Mouse (Mus musculus) MEL (cell line): ENCODE results near the gene Prkcb. TPM values are rescaled to one million over a fixed set of nuclear protein-coding genes. Genes with fewer than 3 reads are reported as not detected.

ENCODE experiments used
- DNase-seq: peaks from one replicate; pipeline ENCODE4 v3.0.0; 2011; ENCODE audit warnings: low read depth, low spot score
- H3K27ac ChIP-seq: 2 replicates; pipeline ENCODE4 v1.5.1; 2012; ENCODE audit warnings: low read depth, mild to moderate bottlenecking, control low read depth, low read length, moderate library complexity; ENCODE audit not compliant: control insufficient read depth
- H3K27me3 ChIP-seq, 2 experiments: fragments of 150-350 bp in 1 of 2; sonication (generic) in 1 of 2; 2 replicates each; pipeline ENCODE4 v1.6.1; 2012; ENCODE audit warnings: low read length in 2 of 2, mild to moderate bottlenecking in 2 of 2, improper control_type of control experiment in 1 of 2, moderate library complexity in 1 of 2; ENCODE audit not compliant: insufficient read depth in 2 of 2, control insufficient read depth in 1 of 2
- H3K36me3 ChIP-seq, 2 experiments: 2 replicates each; pipeline ENCODE4 v1.6.1; 2012 to 2014; ENCODE audit warnings: low read length in 2 of 2, improper control_type of control experiment in 1 of 2, inconsistent platforms in 1 of 2, mild to moderate bottlenecking in 1 of 2; ENCODE audit not compliant: insufficient read depth in 2 of 2, control insufficient read depth in 1 of 2
- H3K4me1 ChIP-seq, 2 experiments: fragments of 150-350 bp in 1 of 2; sonication (generic) in 1 of 2; 2 replicates each; pipeline ENCODE4 v1.6.1; 2012; ENCODE audit warnings: low read length in 2 of 2, improper control_type of control experiment in 1 of 2, mild to moderate bottlenecking in 1 of 2; ENCODE audit not compliant: insufficient read depth in 2 of 2, control insufficient read depth in 1 of 2
- H3K4me3 ChIP-seq, 2 experiments: fragments of 150-350 bp in 1 of 2; sonication (generic) in 1 of 2; 2 replicates each; pipeline ENCODE4 v1.5.1; 2012; ENCODE audit warnings: low read depth in 2 of 2, low read length in 2 of 2, mild to moderate bottlenecking in 2 of 2, moderate library complexity in 2 of 2, control low read depth in 1 of 2, improper control_type of control experiment in 1 of 2; ENCODE audit not compliant: control insufficient read depth in 1 of 2, insufficient read depth in 1 of 2
- H3K79me2 ChIP-seq: 2 replicates; pipeline ENCODE4 v1.6.1; 2012; ENCODE audit warnings: mild to moderate bottlenecking, low read length, moderate library complexity; ENCODE audit not compliant: control insufficient read depth, poor library complexity, insufficient read depth
- H3K9ac ChIP-seq: 2 replicates; pipeline ENCODE4 v1.6.1; 2012; ENCODE audit warnings: low read depth, mild to moderate bottlenecking, control low read depth, low read length, moderate library complexity; ENCODE audit not compliant: control insufficient read depth, poor library complexity, severe bottlenecking
- H3K9me3 ChIP-seq: fragments of 150-350 bp; sonication (generic); replicated peaks from 2 replicates; pipeline ENCODE4 v1.6.1; 2012; ENCODE audit warnings: mild to moderate bottlenecking, low read length, improper control_type of control experiment, moderate library complexity; ENCODE audit not compliant: insufficient read depth
- BHLHE40 ChIP-seq: IDR thresholded peaks from 2 replicates; pipeline ENCODE4 v1.6.1; 2012; ENCODE audit warnings: low read depth, mild to moderate bottlenecking, inconsistent platforms, low read length, improper control_type of control experiment, borderline replicate concordance
- CTCF ChIP-seq, 3 experiments: IDR thresholded peaks in 2 of 3; conservative IDR thresholded peaks in 1 of 3; 2 replicates each; pipeline ENCODE4 v1.5.1; 2011 to 2012; ENCODE audit warnings: low read length in 3 of 3, low read depth in 2 of 3, mild to moderate bottlenecking in 2 of 3, improper control_type of control experiment in 1 of 3, inconsistent platforms in 1 of 3, mixed read lengths in 1 of 3, moderate library complexity in 1 of 3; ENCODE audit not compliant: control insufficient read depth in 1 of 3, insufficient read depth in 1 of 3, poor library complexity in 1 of 3, severe bottlenecking in 1 of 3
- E2F4 ChIP-seq: IDR thresholded peaks from 2 replicates; pipeline ENCODE4 v1.6.1; 2011; ENCODE audit warnings: low read depth, low read length, improper control_type of control experiment, borderline replicate concordance
- ELF1 ChIP-seq: IDR thresholded peaks from 2 replicates; pipeline ENCODE4 v1.6.1; 2014; ENCODE audit warnings: low read depth, mild to moderate bottlenecking, inconsistent platforms, low read length, improper control_type of control experiment, moderate library complexity
- EP300 ChIP-seq, 2 experiments: IDR thresholded peaks; 2 replicates each; pipeline ENCODE4 v1.6.1; 2011; ENCODE audit warnings: improper control_type of control experiment in 2 of 2, low read length in 2 of 2, low read depth in 1 of 2, mild to moderate bottlenecking in 1 of 2
- ETS1 ChIP-seq: IDR thresholded peaks from 2 replicates; pipeline ENCODE4 v1.6.1; 2012; ENCODE audit warnings: low read depth, mild to moderate bottlenecking, inconsistent platforms, low read length, improper control_type of control experiment, moderate library complexity
- GABPA ChIP-seq: IDR thresholded peaks from 2 replicates; pipeline ENCODE4 v1.6.1; 2012; ENCODE audit warnings: low read depth, mild to moderate bottlenecking, inconsistent platforms, low read length, improper control_type of control experiment, moderate library complexity
- HCFC1 ChIP-seq: IDR thresholded peaks from 2 replicates; pipeline ENCODE4 v1.6.1; 2012; ENCODE audit warnings: low read depth, mild to moderate bottlenecking, inconsistent platforms, low read length, improper control_type of control experiment, moderate library complexity
- JUND ChIP-seq: IDR thresholded peaks from 2 replicates; pipeline ENCODE4 v1.6.1; 2011; ENCODE audit warnings: low read depth, mild to moderate bottlenecking, improper control_type of control experiment, low read length
- MAFK ChIP-seq: IDR thresholded peaks from 2 replicates; pipeline ENCODE4 v1.6.1; 2011; ENCODE audit warnings: low read depth, mild to moderate bottlenecking, low read length, improper control_type of control experiment, borderline replicate concordance
- MAZ ChIP-seq: IDR thresholded peaks from 2 replicates; pipeline ENCODE4 v1.6.1; 2012; ENCODE audit warnings: low read depth, mild to moderate bottlenecking, inconsistent platforms, low read length, improper control_type of control experiment
- MEF2A ChIP-seq: IDR thresholded peaks from 2 replicates; pipeline ENCODE4 v1.6.1; 2014; ENCODE audit warnings: low read depth, mild to moderate bottlenecking, inconsistent platforms, low read length, improper control_type of control experiment; ENCODE audit not compliant: poor library complexity, insufficient replicate concordance, severe bottlenecking; ENCODE audit errors: extremely low read depth
- MXI1 ChIP-seq: IDR thresholded peaks from 2 replicates; pipeline ENCODE4 v1.6.1; 2011; ENCODE audit warnings: mild to moderate bottlenecking, low read depth, low read length, improper control_type of control experiment
- MYB ChIP-seq: IDR thresholded peaks from 2 replicates; pipeline ENCODE4 v1.6.1; 2011; ENCODE audit warnings: mild to moderate bottlenecking, low read depth, low read length, improper control_type of control experiment
- NRF1 ChIP-seq: IDR thresholded peaks from 2 replicates; pipeline ENCODE4 v1.6.1; 2014; ENCODE audit warnings: low read depth, mild to moderate bottlenecking, inconsistent platforms, low read length, improper control_type of control experiment, moderate library complexity; ENCODE audit not compliant: poor library complexity, insufficient read depth, severe bottlenecking
- POLR2A ChIP-seq, 2 experiments: IDR thresholded peaks; 2 replicates each; pipeline ENCODE4 v1.6.1; 2011 to 2012; ENCODE audit warnings: low read length in 2 of 2, mild to moderate bottlenecking in 2 of 2, control low read depth in 1 of 2, improper control_type of control experiment in 1 of 2, low read depth in 1 of 2, moderate library complexity in 1 of 2; ENCODE audit not compliant: control insufficient read depth in 1 of 2, insufficient read depth in 1 of 2, poor library complexity in 1 of 2
- POLR2AphosphoS2 ChIP-seq: IDR thresholded peaks from 2 replicates; pipeline ENCODE4 v1.6.1; 2011; ENCODE audit warnings: low read length, improper control_type of control experiment
- RAD21 ChIP-seq: IDR thresholded peaks from 2 replicates; pipeline ENCODE4 v1.6.1; 2011; ENCODE audit warnings: mild to moderate bottlenecking, low read depth, low read length, improper control_type of control experiment
- RCOR1 ChIP-seq: IDR thresholded peaks from 2 replicates; pipeline ENCODE4 v1.6.1; 2012; ENCODE audit warnings: low read depth, mild to moderate bottlenecking, inconsistent platforms, low read length, improper control_type of control experiment
- TAL1 ChIP-seq: IDR thresholded peaks from 2 replicates; pipeline ENCODE4 v1.6.1; 2012; ENCODE audit warnings: mild to moderate bottlenecking, inconsistent platforms, low read length, moderate library complexity, mixed read lengths
- TBP ChIP-seq: IDR thresholded peaks from 2 replicates; pipeline ENCODE4 v1.8.0; 2011; ENCODE audit warnings: low read depth, low read length, improper control_type of control experiment
- UBTF ChIP-seq: IDR thresholded peaks from 2 replicates; pipeline ENCODE4 v1.6.1; 2012; ENCODE audit warnings: low read depth, mild to moderate bottlenecking, inconsistent platforms, low read length, improper control_type of control experiment, moderate library complexity, borderline replicate concordance; ENCODE audit not compliant: insufficient read depth
- USF1 ChIP-seq: IDR thresholded peaks from 2 replicates; pipeline ENCODE4 v1.6.1; 2014; ENCODE audit warnings: low read depth, mild to moderate bottlenecking, inconsistent platforms, low read length, improper control_type of control experiment, moderate library complexity
- USF2 ChIP-seq, 2 experiments: IDR thresholded peaks; 2 replicates each; pipeline ENCODE4 v1.6.1; 2011 to 2012; ENCODE audit warnings: improper control_type of control experiment in 2 of 2, low read length in 2 of 2, borderline replicate concordance in 1 of 2, inconsistent platforms in 1 of 2, low read depth in 1 of 2, mild to moderate bottlenecking in 1 of 2; ENCODE audit not compliant: insufficient read depth in 1 of 2
- ZC3H11A ChIP-seq: IDR thresholded peaks from 2 replicates; pipeline ENCODE4 v1.6.1; 2012; ENCODE audit warnings: low read depth, mild to moderate bottlenecking, inconsistent platforms, low read length, improper control_type of control experiment
- ZKSCAN1 ChIP-seq: IDR thresholded peaks from 2 replicates; pipeline ENCODE4 v1.6.1; 2012; ENCODE audit warnings: low read depth, mild to moderate bottlenecking, inconsistent platforms, low read length, improper control_type of control experiment, moderate library complexity
- ZNF384 ChIP-seq: IDR thresholded peaks from 2 replicates; pipeline ENCODE4 v1.6.1; 2012; ENCODE audit warnings: low read depth, mild to moderate bottlenecking, inconsistent platforms, low read length, improper control_type of control experiment
- polyA plus RNA-seq, 2 experiments: library from polyadenylated mRNA; stranded (reverse) in 1 of 2; unstranded in 1 of 2; fragments of >175 nt in 1 of 2; fragments of >200 nt in 1 of 2; gene quantifications; 2 replicates each; pipeline versions ENCODE4 v1.2.1 to v1.2.4; 2012; ENCODE audit warnings: low replicate concordance in 2 of 2, low read depth in 1 of 2; ENCODE audit not compliant: insufficient read length in 2 of 2, insufficient read depth in 1 of 2, missing spikeins in 1 of 2
- total RNA-seq: library from RNA; depleted of rRNA; stranded (reverse); fragments of 300-350 nt; gene quantifications from 2 replicates; pipeline ENCODE4 v1.2.3, GENCODE M21; 2012

The Prkcb gene
- total and polyA plus RNA-seq, 3 experiments, result not detected

- H3K79me2 ChIP-seq, result no peaks in the 10 kb centered on the region
- H3K27ac ChIP-seq, result no peak overlapping the region
- no peak for TF ChIP-seq EP300 (IDR thresholded peaks at IDR 0.05; ENCODE audit: low read depth in 1 of 2, low read length in 2 of 2)
- no peak for TF ChIP-seq NRF1
- TF ChIP-seq UBTF, result no peak
- no peak for TF ChIP-seq BHLHE40
- no peak for TF ChIP-seq GABPA
- TF ChIP-seq MAFK, result no peak
- no peak for TF ChIP-seq E2F4
- TF ChIP-seq ZNF384, result no peak
- no peak for TF ChIP-seq HCFC1
- TF ChIP-seq POLR2AphosphoS2, result no peak
- no peak for TF ChIP-seq MEF2A
- TF ChIP-seq ELF1, result no peak
- TF ChIP-seq ZC3H11A, result no peak
- no peak for TF ChIP-seq USF1
- TF ChIP-seq MAZ, result no peak
- no peak for TF ChIP-seq MXI1
- no peak for TF ChIP-seq POLR2A (IDR thresholded peaks at IDR 0.05; ENCODE audit: control insufficient read depth in 1 of 2, insufficient read depth in 1 of 2, low read depth in 1 of 2, low read length in 2 of 2, poor library complexity in 1 of 2)
- TF ChIP-seq ZKSCAN1, result no peak
- H3K9me3 ChIP-seq, result no peaks in the 10 kb centered on the region
- H3K27me3 ChIP-seq, result no peaks in the 10 kb centered on the region
- H3K9ac ChIP-seq, result no peak overlapping the region
- no peaks in the 10 kb centered on the region for H3K4me1 ChIP-seq
- H3K4me3 ChIP-seq, result no peak overlapping the region
- no peak for DNase-seq
- H3K36me3 ChIP-seq, result no peaks in the 10 kb centered on the region
Observed at GRCm38 (mm10) chr7:122296805-122297204, 8.3 kb downstream of the Prkcb start.

GRCm38 (mm10) chr7:122297627-122298026, 9.1 kb downstream of the Prkcb start:
- Histone ChIP-seq H3K36me3 (no peaks in the 10 kb centered on the region), H3K79me2 (no peaks in the 10 kb centered on the region), H3K9ac (no peak overlapping the region), H3K27me3 (no peaks in the 10 kb centered on the region), H3K4me1 (no peaks in the 10 kb centered on the region), H3K27ac (no peak overlapping the region), H3K4me3 (no peak overlapping the region), H3K9me3 (no peaks in the 10 kb centered on the region)
- no peak for DNase-seq
- TF ChIP-seq MYB (no peak), NRF1 (no peak), JUND (no peak), RAD21 (no peak), ETS1 (no peak), ZNF384 (no peak), MEF2A (no peak), ELF1 (no peak), RCOR1 (no peak), POLR2AphosphoS2 (no peak), BHLHE40 (no peak), TBP (no peak), USF2 (IDR thresholded peaks at IDR 0.05; ENCODE audit: borderline replicate concordance in 1 of 2, insufficient read depth in 1 of 2, low read depth in 1 of 2, low read length in 2 of 2) (no peak), TAL1 (no peak), EP300 (IDR thresholded peaks at IDR 0.05; ENCODE audit: low read depth in 1 of 2, low read length in 2 of 2) (no peak), GABPA (no peak), POLR2A (IDR thresholded peaks at IDR 0.05; ENCODE audit: control insufficient read depth in 1 of 2, insufficient read depth in 1 of 2, low read depth in 1 of 2, low read length in 2 of 2, poor library complexity in 1 of 2) (no peak), CTCF (IDR thresholded peaks at IDR 0.05 in 2 of 3, conservative IDR thresholded peaks at IDR 0.05 in 1 of 3; ENCODE audit: control insufficient read depth in 1 of 3, insufficient read depth in 1 of 3, low read depth in 2 of 3, low read length in 3 of 3, poor library complexity in 1 of 3, severe bottlenecking in 1 of 3) (no peak), USF1 (no peak)
